Comparison of ENCODE assay signal across 13 mouse cellular contexts in genomic region chr8:108454561-108455311, GRCm38 (mm10).
DNase-seq lines count a peak whose midpoint lies in the region; ATAC-seq and TF ChIP-seq lines count a peak whose summit lies in the region.
"Had no signal": no experiment of that assay in that cellular context is flagged by ENCODE, and none has a peak within 500 bp of the region (broad histone marks: within the 10 kb centered on the region; RNA-seq: fewer than 3 reads in every experiment).

No protein-coding gene starts in this region.

- H3K9me3 ChIP-seq in embryonic facial prominence, embryonic 10.5 days = peaks cover 17% of the 10 kb centered on the region
- peaks cover 30% of the 10 kb centered on the region for H3K9me3 ChIP-seq in hindbrain, embryonic 14.5 days (ENCODE audit: control insufficient read depth, low read length)
- H3K9me3 ChIP-seq in midbrain, embryonic 12.5 days = peaks cover 30% of the 10 kb centered on the region
- H3K9me3 ChIP-seq: limb, embryonic 15.5 days had no signal

- no peak for TF ChIP-seq CTCF in gastrocnemius, adult 2 months (IDR thresholded peaks at IDR 0.05)

- peak overlapping the region; percentile 51; the same call in 1 of the 2 replicates for H3K27ac ChIP-seq in embryonic facial prominence, embryonic 10.5 days (replicated peaks)
- peak overlapping the region; percentile 75 for H3K27ac ChIP-seq in hindbrain, embryonic 14.5 days
- H3K27ac ChIP-seq in midbrain, embryonic 12.5 days (replicated peaks) = peak overlapping the region; percentile 76
- H3K27ac ChIP-seq in gastrocnemius, adult 2 months = no peak overlapping the region
- H3K27ac ChIP-seq: limb, embryonic 15.5 days had no signal

- no peak overlapping the region for H3K9ac ChIP-seq in hindbrain, embryonic 14.5 days
- no peak overlapping the region for H3K9ac ChIP-seq in midbrain, embryonic 12.5 days (replicated peaks)
- H3K9ac ChIP-seq: limb, embryonic 15.5 days had no signal

- H3K36me3 ChIP-seq in embryonic facial prominence, embryonic 10.5 days (replicated peaks) = peaks cover 5% of the 10 kb centered on the region
- no peaks in the 10 kb centered on the region for H3K36me3 ChIP-seq in hindbrain, embryonic 14.5 days (replicated peaks; ENCODE audit: control insufficient read depth, insufficient read depth)
- H3K36me3 ChIP-seq in midbrain, embryonic 12.5 days = no peaks in the 10 kb centered on the region
- H3K36me3 ChIP-seq: limb, embryonic 15.5 days had no signal

- peak; percentile 55 for DNase-seq in brain, adult 2 months (ENCODE audit: low read depth, low spot score)
- DNase-seq in embryonic facial prominence, embryonic 10.5 days (ENCODE audit: low spot score) = peak; percentile 47
- DNase-seq in hindbrain, embryonic 14.5 days (ENCODE audit: low spot score) = peak; percentile 49
- DNase-seq in gastrocnemius, adult 2 months = no peak
- DNase-seq in thymus, postnatal 0 days (ENCODE audit: low spot score) = no peak
- DNase-seq in c-Kit-positive CD71-positive TER-119-positive erythroid progenitor cells, embryonic 14.5 days (ENCODE audit: low spot score) = no peak
- DNase-seq: gastrocnemius, postnatal 10 days; heart, postnatal 4 days; kidney, postnatal 25 days had no signal

- H3K4me1 ChIP-seq in embryonic facial prominence, embryonic 10.5 days = peaks cover 27% of the 10 kb centered on the region
- peaks cover 19% of the 10 kb centered on the region for H3K4me1 ChIP-seq in hindbrain, embryonic 14.5 days (replicated peaks; ENCODE audit: control insufficient read depth, insufficient read depth, low read length)
- peaks cover 32% of the 10 kb centered on the region for H3K4me1 ChIP-seq in midbrain, embryonic 12.5 days
- H3K4me1 ChIP-seq: limb, embryonic 15.5 days; megakaryocyte, embryonic 14.5 days had no signal

- peaks cover 17% of the 10 kb centered on the region for H3K27me3 ChIP-seq in embryonic facial prominence, embryonic 10.5 days (replicated peaks; ENCODE audit: low read depth, poor library complexity, severe bottlenecking)
- peaks cover 11% of the 10 kb centered on the region; the same call in 1 of the 2 replicates for H3K27me3 ChIP-seq in hindbrain, embryonic 14.5 days (ENCODE audit: control insufficient read depth, insufficient read depth, low read length)
- peaks cover 29% of the 10 kb centered on the region for H3K27me3 ChIP-seq in midbrain, embryonic 12.5 days
- H3K27me3 ChIP-seq: limb, embryonic 15.5 days; megakaryocyte, embryonic 14.5 days had no signal

- intact Hi-C loops in gastrocnemius, adult 2 months (cut with DNase I) = no loop called here

- 50% methylated on average over 18 of the region's 18 CpGs for WGBS in embryonic facial prominence, embryonic 10.5 days
- 18% methylated on average over 18 of the region's 18 CpGs for WGBS in hindbrain, embryonic 14.5 days
- WGBS in midbrain, embryonic 12.5 days = 23% methylated on average over 18 of the region's 18 CpGs

- H3K4me2 ChIP-seq in hindbrain, embryonic 14.5 days (replicated peaks) = no peak overlapping the region
- peak overlapping the region; percentile 14 for H3K4me2 ChIP-seq in midbrain, embryonic 12.5 days (replicated peaks)
- H3K4me2 ChIP-seq: limb, embryonic 15.5 days had no signal

- ATAC-seq in hindbrain, embryonic 14.5 days (ENCODE audit: low FRiP score) = peak; percentile 62; the same call in 1 of the 2 replicates
- ATAC-seq in midbrain, embryonic 12.5 days (ENCODE audit: low FRiP score, low read depth) = peak; percentile 89
- no peak for ATAC-seq in cerebellum, adult (ENCODE audit: insufficient number of reproducible peaks, low FRiP score, low TSS enrichment)

- H3K4me3 ChIP-seq in embryonic facial prominence, embryonic 10.5 days = no peak overlapping the region
- no peak overlapping the region for H3K4me3 ChIP-seq in hindbrain, embryonic 14.5 days (replicated peaks; ENCODE audit: low read length)
- no peak overlapping the region for H3K4me3 ChIP-seq in midbrain, embryonic 12.5 days
- no peak overlapping the region for H3K4me3 ChIP-seq in gastrocnemius, adult 2 months
- H3K4me3 ChIP-seq: limb, embryonic 15.5 days; megakaryocyte, embryonic 14.5 days had no signal

Comparison
In these comparisons a context has a peak if more than half of its experiments do, and no peak if none do; other contexts are left out.
1. DNase-seq: peak in brain, adult 2 months (single experiment), embryonic facial prominence, embryonic 10.5 days (single experiment) and hindbrain, embryonic 14.5 days (single experiment); none in gastrocnemius, adult 2 months (single experiment), thymus, postnatal 0 days (single experiment) and c-Kit-positive CD71-positive TER-119-positive erythroid progenitor cells, embryonic 14.5 days (single experiment).